Mouse (Mus musculus): ENCODE results near the gene St7.

DNA sequence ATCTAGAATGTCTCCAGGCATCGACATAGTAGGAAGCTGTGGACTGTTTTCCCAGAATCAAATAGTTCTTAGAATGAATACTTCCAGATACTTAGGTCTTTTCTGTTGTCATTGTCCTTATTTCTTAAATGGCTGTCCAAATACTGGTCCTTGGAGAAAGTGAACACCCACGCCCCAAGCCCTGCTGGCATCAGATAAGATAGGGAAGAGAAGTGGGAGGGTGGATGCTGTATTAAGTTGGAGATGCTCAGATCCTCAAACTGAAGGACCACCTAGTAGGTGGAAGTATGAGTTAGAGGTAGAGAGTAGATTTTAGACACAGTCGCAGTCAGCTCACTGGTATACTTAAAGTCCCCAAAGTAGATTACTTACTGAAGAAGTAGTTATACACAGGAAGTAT, 34.5 kb downstream of the St7 start:
- TF ChIP-seq CTCF (IDR thresholded peaks at IDR 0.05; ENCODE audit: borderline replicate concordance, insufficient read depth, low read length), result no peak
- no peak for TF ChIP-seq POLR2A (IDR thresholded peaks at IDR 0.05; ENCODE audit: low read depth, low read length)

Measured in embryonic fibroblast, embryonic 13.5 days (primary cell).